Mouse (Mus musculus): ENCODE results near the gene Notch4. TPM values are rescaled to one million over a fixed set of nuclear protein-coding genes. Genes with fewer than 3 reads are reported as not detected.

The Notch4 gene
- polyA plus RNA-seq, 1 experiment from 2014 or later, result 6.1 TPM

DNA sequence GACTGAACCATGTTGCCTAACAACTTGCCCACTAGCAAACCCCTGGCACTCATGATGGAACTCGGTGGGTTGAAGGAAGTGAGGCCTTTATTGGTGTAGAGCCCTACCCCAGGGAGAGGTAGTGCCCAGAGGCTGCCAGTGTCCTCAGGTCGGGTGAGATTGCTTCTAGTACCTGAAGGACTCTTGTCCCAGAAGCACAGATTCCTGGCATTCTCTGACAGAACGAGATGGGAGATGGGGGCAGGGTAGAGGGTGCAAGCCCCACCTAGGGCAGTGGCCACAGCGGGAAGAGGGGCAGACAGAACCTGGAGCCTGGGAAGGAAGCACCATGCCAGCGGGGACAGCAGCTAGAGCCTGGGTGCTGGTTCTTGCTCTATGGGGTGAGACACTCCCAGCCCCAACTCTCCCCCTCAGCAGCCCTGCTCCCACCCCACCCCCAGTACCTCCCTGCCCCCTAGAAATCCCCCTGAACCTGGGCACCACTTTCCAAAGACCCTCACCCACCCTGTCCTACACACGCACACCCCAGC lies 33.6 kb downstream of the Notch4 start, which contains the start of gene Ager:
TSS of gene Ager (plus strand) at position 297 of the 530 bp plus-strand sequence.
- no peak within 1 kb of the TSS for H3K4me2 ChIP-seq (ENCODE audit: low read length)
- H3K4me3 ChIP-seq (ENCODE audit: low read length), result no peak within 1 kb of the TSS
- H3K9me3 ChIP-seq (ENCODE audit: control insufficient read depth, low read length), result no peaks in the 10 kb centered on the region
- H3K27me3 ChIP-seq (replicated peaks; ENCODE audit: control insufficient read depth, insufficient read depth, low read length), result no peaks in the 10 kb centered on the region
- H3K9ac ChIP-seq (ENCODE audit: low read depth, low read length), result no peak within 1 kb of the TSS; the same call in 1 of the 2 replicates
- H3K36me3 ChIP-seq (ENCODE audit: control insufficient read depth, insufficient read depth, low read length), result peaks cover 12% of the 10 kb centered on the region
- ATAC-seq, result no peak
- peaks cover 20% of the 10 kb centered on the region for H3K4me1 ChIP-seq (ENCODE audit: control insufficient read depth, insufficient read depth, low read depth, low read length)
- 22% methylated on average over 6 of the region's 6 CpGs for WGBS
- H3K27ac ChIP-seq (ENCODE audit: low read depth, low read length), result no peak within 1 kb of the TSS

DNA sequence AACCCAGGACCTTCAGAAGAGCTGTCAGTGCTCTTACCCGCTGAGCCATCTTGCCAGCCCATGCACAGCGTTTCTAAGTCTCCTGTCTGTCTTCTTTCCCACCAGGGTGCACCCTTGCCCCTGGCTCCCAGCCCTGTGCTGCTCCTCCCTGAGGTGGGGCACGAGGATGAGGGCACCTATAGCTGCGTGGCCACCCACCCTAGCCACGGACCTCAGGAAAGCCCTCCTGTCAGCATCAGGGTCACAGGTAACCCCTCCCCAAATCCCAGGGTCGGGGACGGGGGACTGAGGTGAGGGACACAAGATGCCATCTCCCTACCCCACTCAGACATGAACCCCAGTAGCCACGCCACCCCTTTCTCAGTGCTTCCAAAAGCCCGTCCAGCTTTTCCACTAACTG lies 35.8 kb downstream of the Notch4 start:
- no peaks in the 10 kb centered on the region for H3K27me3 ChIP-seq (replicated peaks; ENCODE audit: control insufficient read depth, insufficient read depth, low read length)
- no peak overlapping the region for H3K27ac ChIP-seq (ENCODE audit: low read depth, low read length)
- 77% methylated on average over 9 of the region's 9 CpGs for WGBS
- H3K4me1 ChIP-seq (ENCODE audit: control insufficient read depth, insufficient read depth, low read depth, low read length), result peaks cover 13% of the 10 kb centered on the region
- H3K9me3 ChIP-seq (ENCODE audit: control insufficient read depth, low read length), result no peaks in the 10 kb centered on the region
- peaks cover 12% of the 10 kb centered on the region for H3K36me3 ChIP-seq (ENCODE audit: control insufficient read depth, insufficient read depth, low read length)
- no peak overlapping the region for H3K4me3 ChIP-seq (ENCODE audit: low read length)
- no peak for ATAC-seq
- H3K4me2 ChIP-seq (ENCODE audit: low read length), result no peak overlapping the region
- no peak overlapping the region for H3K9ac ChIP-seq (ENCODE audit: low read depth, low read length)

DNA sequence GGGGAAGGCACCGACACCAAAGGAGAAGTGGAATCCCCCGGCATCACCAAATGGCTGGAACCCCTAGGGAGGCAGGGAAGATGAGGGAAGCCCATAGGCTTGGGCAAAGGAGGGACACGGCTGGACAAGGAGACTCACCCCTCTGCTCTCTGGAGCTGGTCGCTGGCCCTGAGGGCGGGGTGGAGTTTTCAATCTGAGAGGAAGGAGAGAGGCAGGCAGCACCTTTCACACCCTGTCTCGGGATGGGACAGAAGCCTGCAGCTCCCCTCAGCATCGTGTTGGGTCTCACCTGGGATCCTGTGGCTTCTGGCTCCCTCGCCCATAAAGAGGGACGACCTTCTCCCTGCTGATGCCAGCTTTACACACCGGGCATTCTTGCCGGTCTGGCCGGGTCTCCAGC lies 37.7 kb downstream of the Notch4 start:
- H3K4me1 ChIP-seq (ENCODE audit: control insufficient read depth, insufficient read depth, low read depth, low read length), result peaks cover 20% of the 10 kb centered on the region
- 89% methylated on average over 12 of the region's 12 CpGs for WGBS
- peak overlapping the region; percentile 19; the same call in 1 of the 2 replicates for H3K9ac ChIP-seq (ENCODE audit: low read depth, low read length)
- H3K27ac ChIP-seq (ENCODE audit: low read depth, low read length), result no peak overlapping the region
- H3K4me2 ChIP-seq (ENCODE audit: low read length), result no peak overlapping the region
- H3K4me3 ChIP-seq (ENCODE audit: low read length), result 0 out of 2 replicates have a peak overlapping the region, but pooled peaks have one; percentile 65
- H3K27me3 ChIP-seq (replicated peaks; ENCODE audit: control insufficient read depth, insufficient read depth, low read length), result no peaks in the 10 kb centered on the region
- peaks cover 7% of the 10 kb centered on the region for H3K36me3 ChIP-seq (ENCODE audit: control insufficient read depth, insufficient read depth, low read length)
- no peaks in the 10 kb centered on the region for H3K9me3 ChIP-seq (ENCODE audit: control insufficient read depth, low read length)
- ATAC-seq, result no peak

DNA sequence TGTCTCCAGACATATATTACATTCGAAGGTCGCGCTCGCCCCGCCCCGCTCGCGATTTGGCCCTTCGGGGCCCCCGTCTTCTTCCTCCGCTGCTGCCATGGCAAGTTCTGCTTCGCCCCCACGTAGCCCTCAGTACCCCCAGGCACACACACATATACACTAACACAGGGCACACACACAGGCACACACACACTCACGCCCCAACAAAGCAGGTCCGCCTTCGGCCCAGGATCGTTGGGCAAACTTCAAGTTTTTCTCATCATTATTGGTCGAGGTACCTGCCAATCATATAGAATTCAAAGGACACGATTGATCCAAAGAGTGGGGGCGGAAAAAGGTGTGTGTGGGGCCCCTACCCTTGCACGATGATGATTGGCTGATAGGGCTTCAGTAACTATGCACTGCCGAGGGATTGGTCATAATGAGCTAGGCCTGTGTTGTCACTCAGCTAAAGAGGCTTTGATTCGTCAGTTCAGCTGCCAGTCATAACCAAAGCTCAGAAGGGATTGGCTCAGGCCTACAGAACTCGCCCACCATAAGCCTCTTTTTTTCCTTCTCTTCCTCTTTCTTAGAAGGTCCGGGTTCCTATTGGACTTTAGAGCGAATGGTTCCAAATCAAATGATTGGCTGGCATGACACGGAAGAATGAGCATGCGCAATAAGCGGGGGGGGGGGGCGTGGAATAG lies 39.5 kb downstream of the Notch4 start, which contains the start of gene Rnf5:
TSS of gene Rnf5 (minus strand) at position 316 of the 686 bp plus-strand sequence.
- Histone ChIP-seq H3K9ac (ENCODE audit: low read depth, low read length) (peak within 1 kb of the TSS; percentile 78), H3K4me1 (ENCODE audit: control insufficient read depth, insufficient read depth, low read depth, low read length) (peaks cover 32% of the 10 kb centered on the region), H3K9me3 (ENCODE audit: control insufficient read depth, low read length) (no peaks in the 10 kb centered on the region), H3K4me2 (ENCODE audit: low read length) (peak within 1 kb of the TSS; percentile 91), H3K27ac (ENCODE audit: low read depth, low read length) (peak within 1 kb of the TSS; percentile 86), H3K36me3 (ENCODE audit: control insufficient read depth, insufficient read depth, low read length) (peaks cover 7% of the 10 kb centered on the region), H3K27me3 (replicated peaks; ENCODE audit: control insufficient read depth, insufficient read depth, low read length) (no peaks in the 10 kb centered on the region), H3K4me3 (ENCODE audit: low read length) (peak within 1 kb of the TSS; percentile 65)
- peak; percentile 95 for ATAC-seq
- WGBS, result under 1% methylated on average over 30 of the region's 30 CpGs

DNA sequence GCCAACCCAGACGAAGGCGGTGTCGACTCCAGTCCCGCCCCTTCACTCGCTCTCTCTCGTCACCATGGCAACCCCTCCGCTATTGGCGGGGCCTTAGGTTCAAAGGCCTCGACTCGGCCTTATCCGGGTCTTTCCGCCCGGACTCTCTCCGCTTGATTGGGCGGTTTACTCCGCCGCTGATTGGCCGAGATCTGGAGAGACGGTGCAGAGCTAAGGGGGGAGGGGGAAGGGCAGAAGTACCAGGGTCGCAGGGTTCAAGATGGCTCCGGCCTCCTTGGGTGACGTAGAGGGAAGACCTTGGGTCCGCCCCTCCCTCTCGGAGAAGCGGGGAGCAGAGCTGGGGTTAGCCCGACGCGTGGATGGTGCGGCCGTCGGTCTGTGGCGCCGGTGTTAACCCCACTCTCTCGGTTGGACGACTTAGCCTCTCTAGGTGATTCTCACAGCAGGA lies 40.0 kb downstream of the Notch4 start, which contains the start of gene Agpat1:
TSS of gene Agpat1 (plus strand) at position 202 of the 448 bp plus-strand sequence.
- H3K9me3 ChIP-seq (ENCODE audit: control insufficient read depth, low read length), result no peaks in the 10 kb centered on the region
- H3K36me3 ChIP-seq (ENCODE audit: control insufficient read depth, insufficient read depth, low read length), result peaks cover 7% of the 10 kb centered on the region
- peak within 1 kb of the TSS; percentile 65 for H3K4me3 ChIP-seq (ENCODE audit: low read length)
- ATAC-seq, result peak; percentile 90
- peak within 1 kb of the TSS; percentile 82 for H3K9ac ChIP-seq (ENCODE audit: low read depth, low read length)
- H3K27ac ChIP-seq (ENCODE audit: low read depth, low read length), result peak within 1 kb of the TSS; percentile 86
- peaks cover 36% of the 10 kb centered on the region for H3K4me1 ChIP-seq (ENCODE audit: control insufficient read depth, insufficient read depth, low read depth, low read length)
- WGBS, result 0% methylated on average over 33 of the region's 35 CpGs
- H3K27me3 ChIP-seq (replicated peaks; ENCODE audit: control insufficient read depth, insufficient read depth, low read length), result no peaks in the 10 kb centered on the region
- H3K4me2 ChIP-seq (ENCODE audit: low read length), result peak within 1 kb of the TSS; percentile 91

DNA sequence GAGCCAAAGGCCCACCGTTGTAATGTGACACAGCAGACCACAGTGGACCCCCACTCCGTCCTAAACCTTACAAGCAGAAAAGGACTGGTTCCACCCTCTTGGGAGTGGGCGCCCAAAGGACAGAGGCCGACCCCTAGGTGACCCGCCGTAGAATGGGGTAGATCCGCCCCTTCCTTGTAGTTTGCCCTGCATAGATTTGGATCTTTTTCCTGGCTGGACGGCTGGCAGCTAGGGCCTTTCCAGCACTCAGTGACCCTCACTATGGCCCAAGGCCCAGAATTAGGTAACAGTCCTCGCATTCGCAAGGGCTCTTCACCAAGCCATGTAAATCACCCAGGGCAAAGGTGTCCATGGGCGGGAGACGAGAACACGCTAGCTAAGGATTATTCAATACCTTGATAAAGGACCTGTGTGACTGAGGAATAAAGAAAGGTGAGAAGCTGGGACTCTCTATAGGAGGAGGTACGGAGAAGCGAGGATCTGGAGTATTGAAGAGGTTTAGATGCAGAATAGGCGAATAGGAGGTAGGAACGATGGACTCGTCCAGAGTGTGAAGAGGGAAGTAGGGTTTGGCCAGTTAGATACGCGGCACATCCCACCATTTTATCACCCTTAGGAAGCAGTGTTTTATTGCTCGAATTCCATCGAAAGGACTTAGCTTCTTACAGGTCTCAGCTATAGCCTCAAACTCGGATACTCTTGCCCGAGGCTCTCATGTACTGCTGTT lies 40.6 kb downstream of the Notch4 start:
- peak overlapping the region; percentile 91 for H3K4me2 ChIP-seq (ENCODE audit: low read length)
- H3K9me3 ChIP-seq (ENCODE audit: control insufficient read depth, low read length), result no peaks in the 10 kb centered on the region
- WGBS, result 15% methylated on average over 24 of the region's 24 CpGs
- H3K36me3 ChIP-seq (ENCODE audit: control insufficient read depth, insufficient read depth, low read length), result peaks cover 7% of the 10 kb centered on the region
- peaks cover 36% of the 10 kb centered on the region for H3K4me1 ChIP-seq (ENCODE audit: control insufficient read depth, insufficient read depth, low read depth, low read length)
- H3K27ac ChIP-seq (ENCODE audit: low read depth, low read length), result peak overlapping the region; percentile 86
- H3K4me3 ChIP-seq (ENCODE audit: low read length), result peak overlapping the region; percentile 60
- no peaks in the 10 kb centered on the region for H3K27me3 ChIP-seq (replicated peaks; ENCODE audit: control insufficient read depth, insufficient read depth, low read length)
- peak overlapping the region; percentile 82 for H3K9ac ChIP-seq (ENCODE audit: low read depth, low read length)
- ATAC-seq, result no peak

DNA sequence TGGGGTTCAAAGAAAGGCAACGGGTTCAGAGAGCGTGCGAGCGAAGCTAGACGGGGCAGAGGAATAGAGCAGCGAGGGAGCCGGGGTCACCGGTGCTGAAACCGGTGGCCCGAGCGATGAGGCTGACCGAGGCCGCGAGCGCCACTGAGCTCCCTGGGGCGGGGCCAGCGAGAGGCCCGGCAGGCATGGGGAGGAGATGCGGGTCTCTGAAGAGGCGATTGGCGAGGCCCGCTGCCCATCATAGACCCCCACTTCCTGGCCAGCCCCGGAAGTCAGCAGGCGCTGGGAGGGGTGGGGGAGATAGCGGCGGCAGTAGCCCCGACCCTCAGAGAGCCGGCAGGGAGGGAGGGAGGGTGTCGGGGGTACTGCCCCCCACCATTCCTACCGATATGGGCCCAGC lies 41.5 kb downstream of the Notch4 start:
- peaks cover 36% of the 10 kb centered on the region for H3K4me1 ChIP-seq (ENCODE audit: control insufficient read depth, insufficient read depth, low read depth, low read length)
- H3K27ac ChIP-seq (ENCODE audit: low read depth, low read length), result peak overlapping the region; percentile 86
- ATAC-seq, result peak; percentile 56
- peaks cover 6% of the 10 kb centered on the region for H3K36me3 ChIP-seq (ENCODE audit: control insufficient read depth, insufficient read depth, low read length)
- H3K4me3 ChIP-seq (ENCODE audit: low read length), result peak overlapping the region; percentile 60
- 0% methylated on average over 23 of the region's 30 CpGs for WGBS
- H3K27me3 ChIP-seq (replicated peaks; ENCODE audit: control insufficient read depth, insufficient read depth, low read length), result no peaks in the 10 kb centered on the region
- H3K4me2 ChIP-seq (ENCODE audit: low read length), result peak overlapping the region; percentile 91
- H3K9me3 ChIP-seq (ENCODE audit: control insufficient read depth, low read length), result no peaks in the 10 kb centered on the region
- H3K9ac ChIP-seq (ENCODE audit: low read depth, low read length), result peak overlapping the region; percentile 82

DNA sequence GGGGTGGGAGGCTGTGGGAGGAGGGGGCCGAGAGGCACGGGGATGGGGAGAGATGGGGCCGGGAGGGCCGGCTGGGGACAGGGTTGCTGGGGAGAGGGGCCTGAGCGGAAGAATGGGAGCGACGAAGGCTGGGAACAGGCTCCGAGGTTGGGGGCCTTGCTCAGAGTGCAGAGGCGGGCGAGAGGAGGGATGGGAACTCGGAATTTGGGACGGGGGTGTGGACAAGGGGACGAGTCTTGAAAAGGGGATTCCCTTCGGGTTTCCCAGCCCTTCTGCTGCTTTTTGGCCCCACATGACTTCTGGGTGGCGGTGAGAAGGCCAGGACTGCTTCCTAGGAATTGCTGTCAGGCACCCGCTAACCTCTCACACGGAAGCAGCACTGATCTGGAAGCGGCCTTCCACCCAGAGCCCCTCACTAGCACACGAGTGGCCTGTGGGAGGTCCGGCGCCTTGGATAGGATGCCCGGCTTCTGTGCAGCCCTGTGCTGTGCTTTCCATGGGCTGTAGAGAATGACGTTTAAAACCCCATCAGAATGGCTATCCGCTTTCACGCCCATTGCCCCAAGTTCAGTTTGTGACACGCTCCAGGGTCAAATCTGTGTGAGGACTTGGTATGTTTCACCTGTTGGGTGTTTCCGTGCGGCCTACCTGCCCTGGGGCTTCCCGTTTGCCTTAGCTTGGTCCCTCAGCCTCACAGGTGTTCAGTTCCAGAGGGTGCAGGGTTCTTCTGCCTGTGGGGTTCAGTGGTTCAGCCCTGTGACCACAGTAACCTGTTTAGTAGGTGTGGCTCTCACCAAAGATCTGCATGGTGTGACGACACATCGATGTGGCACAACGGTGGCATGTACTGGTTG lies 42.3 kb downstream of the Notch4 start:
- H3K4me2 ChIP-seq (ENCODE audit: low read length), result peak overlapping the region; percentile 91
- no peaks in the 10 kb centered on the region for H3K27me3 ChIP-seq (replicated peaks; ENCODE audit: control insufficient read depth, insufficient read depth, low read length)
- WGBS, result 18% methylated on average over 30 of the region's 32 CpGs
- ATAC-seq, result no peak
- peak overlapping the region; percentile 60 for H3K4me3 ChIP-seq (ENCODE audit: low read length)
- H3K9me3 ChIP-seq (ENCODE audit: control insufficient read depth, low read length), result no peaks in the 10 kb centered on the region
- peaks cover 36% of the 10 kb centered on the region for H3K4me1 ChIP-seq (ENCODE audit: control insufficient read depth, insufficient read depth, low read depth, low read length)
- peaks cover 7% of the 10 kb centered on the region; the same call in 1 of the 2 replicates for H3K36me3 ChIP-seq (ENCODE audit: control insufficient read depth, insufficient read depth, low read length)
- peak overlapping the region; percentile 86 for H3K27ac ChIP-seq (ENCODE audit: low read depth, low read length)
- H3K9ac ChIP-seq (ENCODE audit: low read depth, low read length), result peak overlapping the region; percentile 82

Measured in hindbrain, embryonic 16.5 days (tissue).